Mouse (Mus musculus) T-cell, adult 66 days (primary cell): Measurements from ENCODE around the gene Smco4. TPM values are rescaled to one million over a fixed set of nuclear protein-coding genes. Genes with fewer than 3 reads are reported as not detected.

Experiments used
- total RNA-seq, 2 experiments: library from RNA; stranded (reverse); gene quantifications; 3 replicates in 1 of 2; 4 replicates in 1 of 2; pipeline ENCODE4 v1.2.4; 2023

The Smco4 gene
- total RNA-seq, result 10 to 100 TPM; 16.7 to 24.8 TPM

GRCm38 (mm10) chr9:15493235-15493924, at the start of gene Smco4:
TSS of gene Smco4 (plus strand) at chr9:15493432.

Other genes with a start within 250 kb of the Smco4 start
- gene Med17, start 213.5 kb upstream of the Smco4 start, total RNA-seq, result 10 to 100 TPM; 54.2 to 55.3 TPM
- gene Taf1d, start 187.2 kb upstream of the Smco4 start, total RNA-seq, result 100 to 1,000 TPM; 308 to 358 TPM
- 1 to 10 TPM; 4.4 to 5.4 TPM for gene 4931406C07Rik, start 187.0 kb upstream of the Smco4 start, total RNA-seq
- 10 to 100 TPM; 47.1 to 53.7 TPM for gene Cep295, start 135.6 kb upstream of the Smco4 start, total RNA-seq
- not detected for gene Deup1, start 134.5 kb downstream of the Smco4 start, total RNA-seq
- gene Slc36a4, start 216.3 kb downstream of the Smco4 start, total RNA-seq, result 10 to 100 TPM; 12.7 to 13.4 TPM